Mouse (Mus musculus): Measurements from ENCODE around the gene Trpm3.

The Trpm3 gene

GRCm38 (mm10) chr19:23035786-23036185 is 896.9 kb downstream of the Trpm3 start:
- DNase-seq (ENCODE audit: low spot score in 2 of 2): no peak

GRCm38 (mm10) chr19:23036782-23037477 is 898.1 kb downstream of the Trpm3 start:
- no peak for DNase-seq (ENCODE audit: low spot score in 2 of 2)

GRCm38 (mm10) chr19:23037499-23037898 is 898.7 kb downstream of the Trpm3 start:
- DNase-seq (ENCODE audit: low spot score in 2 of 2): no peak

- no peak for DNase-seq (ENCODE audit: low spot score in 2 of 2)
Observed at GRCm38 (mm10) chr19:23038321-23038720, 899.5 kb downstream of the Trpm3 start.

- DNase-seq (ENCODE audit: low spot score in 2 of 2): no peak
Observed at GRCm38 (mm10) chr19:23041483-23042167, 902.8 kb downstream of the Trpm3 start.

GRCm38 (mm10) chr19:23042168-23042733 is 903.4 kb downstream of the Trpm3 start:
- DNase-seq (ENCODE audit: low spot score in 2 of 2): no peak

GRCm38 (mm10) chr19:23043699-23044098 is 904.9 kb downstream of the Trpm3 start:
- DNase-seq (ENCODE audit: low spot score in 2 of 2): no peak

All from urinary bladder, postnatal 4 days (tissue).